Mouse (Mus musculus) layer of hippocampus, adult 8-10 months (tissue): Measurements from ENCODE around the gene Naa25. TPM values are rescaled to one million over a fixed set of nuclear protein-coding genes. Genes with fewer than 3 reads are reported as not detected.
A peak's percentile ranks its signal among the peaks of the same experiment; 100 is the strongest.
"Not testable (repeated sequence)": the region's sequence is repeated elsewhere in the genome, so short reads cannot be mapped to it uniquely, and the experiment has no call there.

ENCODE experiments used
- DNase-seq, 2 experiments: peaks; one replicate each; pipeline ENCODE4 v3.0.0; 2022; ENCODE audit warnings: low spot score in 2 of 2
- total RNA-seq, 4 experiments: library from RNA; stranded (reverse); gene quantifications; 2 replicates each; pipeline ENCODE4 v1.2.4; 2022

Gene Naa25
- total RNA-seq, result 10 to 100 TPM; 36.6 to 45.8 (median 38.1) TPM

DNA sequence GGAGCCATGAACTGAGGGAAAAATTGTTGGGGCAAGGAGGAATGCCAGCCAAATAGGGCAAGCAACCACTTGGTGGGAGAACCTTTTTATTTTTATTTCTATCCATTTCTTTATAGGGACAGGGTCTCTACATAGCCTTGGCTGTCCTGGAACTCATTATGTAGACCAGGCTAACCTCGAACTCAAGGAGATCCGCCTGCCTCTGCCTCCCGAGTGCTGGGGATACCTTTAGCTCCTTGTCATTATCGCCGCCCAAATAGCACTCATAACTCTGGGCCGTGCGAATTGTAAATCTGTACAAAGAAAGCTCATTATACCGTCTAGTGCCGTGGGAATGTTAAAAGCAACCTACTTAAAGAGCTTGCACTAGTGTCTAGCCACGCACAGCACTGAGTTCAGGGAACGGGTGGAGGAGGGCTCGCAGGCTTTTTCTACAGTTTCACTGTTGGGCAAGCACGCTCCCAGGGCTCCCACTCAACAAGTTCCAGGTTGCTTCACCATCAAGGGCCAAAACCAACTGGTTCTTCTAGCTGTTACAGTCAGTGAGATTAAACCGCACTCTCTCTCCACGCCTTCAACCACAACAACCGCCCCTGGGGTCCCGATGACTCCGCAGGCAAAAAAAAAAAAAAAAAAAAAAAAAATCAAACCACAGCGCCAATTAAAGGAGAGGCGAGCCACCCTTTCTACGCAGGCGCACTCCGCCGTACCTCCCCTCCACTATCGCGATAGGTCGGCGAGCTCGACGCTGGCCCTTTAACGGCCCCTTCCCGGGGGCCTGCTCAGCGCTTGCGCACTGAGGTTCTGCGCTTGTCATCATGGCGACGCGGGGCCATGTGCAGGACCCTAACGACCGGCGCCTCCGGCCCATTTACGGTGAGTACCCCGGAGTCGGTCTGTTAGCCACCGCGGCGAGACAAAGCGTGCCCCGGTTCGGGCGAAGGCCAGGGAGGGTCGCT lies at the start of gene Naa25:
Naa25 (plus strand) TSS at position 750 of the 959 bp plus-strand sequence.
- peak; percentile 88 to 91 for DNase-seq

DNA sequence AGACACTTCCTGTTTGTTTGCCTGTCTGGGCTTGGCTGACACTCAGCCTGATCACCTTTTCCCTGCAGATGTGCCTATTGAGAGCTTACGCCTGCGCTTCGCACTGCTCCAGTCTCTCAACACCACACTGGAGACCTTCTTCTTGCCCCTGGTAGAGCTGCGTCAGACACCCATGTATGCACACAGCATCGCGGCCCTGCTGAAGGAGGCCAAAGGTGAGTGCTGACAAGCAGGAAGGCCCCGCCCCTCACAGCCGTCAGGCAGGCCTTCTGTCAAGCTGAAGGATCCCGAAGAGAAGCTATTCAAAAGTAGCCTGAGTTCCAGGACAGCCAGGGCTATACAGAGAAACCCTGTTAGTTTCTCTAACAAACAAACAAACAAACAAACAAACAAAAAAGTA lies 38.5 kb upstream of the Naa25 start:
- DNase-seq, result no peak

DNA sequence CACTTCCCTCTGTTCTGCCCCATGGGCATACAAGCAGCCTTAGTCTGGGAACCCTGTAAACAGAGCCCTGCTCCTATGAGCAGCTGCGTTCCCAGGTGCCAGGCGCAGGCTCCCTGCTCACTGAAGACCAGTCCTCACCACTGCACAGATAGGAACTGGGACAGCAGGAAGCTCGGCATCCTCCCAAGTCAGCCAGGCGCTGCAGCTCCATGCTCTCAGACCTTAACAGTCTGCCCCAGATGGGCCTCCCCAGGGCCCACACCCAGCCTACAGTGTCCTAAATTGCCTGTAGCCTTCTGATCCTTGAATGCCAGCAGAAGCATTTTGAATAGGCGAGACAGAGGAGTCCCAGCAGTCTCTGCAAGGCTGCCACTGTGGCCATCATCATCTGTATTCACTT lies 36.0 kb upstream of the Naa25 start:
- DNase-seq, result no peak

DNA sequence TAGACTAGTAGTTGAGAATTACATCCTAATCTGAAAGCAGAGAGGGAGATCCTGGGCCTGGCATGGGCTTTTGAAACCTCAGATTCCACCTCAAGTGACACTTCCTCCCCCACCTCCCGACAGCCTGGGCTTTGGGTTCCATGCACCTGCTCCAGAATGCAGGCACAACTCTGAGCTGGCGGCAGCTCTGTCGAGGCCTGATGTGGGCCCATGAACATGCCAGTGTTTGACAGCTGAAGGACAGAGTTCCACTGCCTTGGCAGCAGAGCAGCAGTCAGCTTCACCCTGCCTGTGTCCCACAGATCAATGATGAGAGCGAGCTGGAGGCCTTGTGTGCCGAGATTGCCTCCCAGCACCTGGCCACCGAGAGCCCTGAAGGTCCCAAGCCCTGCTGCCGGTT lies 34.3 kb upstream of the Naa25 start:
- no peak for DNase-seq

DNA sequence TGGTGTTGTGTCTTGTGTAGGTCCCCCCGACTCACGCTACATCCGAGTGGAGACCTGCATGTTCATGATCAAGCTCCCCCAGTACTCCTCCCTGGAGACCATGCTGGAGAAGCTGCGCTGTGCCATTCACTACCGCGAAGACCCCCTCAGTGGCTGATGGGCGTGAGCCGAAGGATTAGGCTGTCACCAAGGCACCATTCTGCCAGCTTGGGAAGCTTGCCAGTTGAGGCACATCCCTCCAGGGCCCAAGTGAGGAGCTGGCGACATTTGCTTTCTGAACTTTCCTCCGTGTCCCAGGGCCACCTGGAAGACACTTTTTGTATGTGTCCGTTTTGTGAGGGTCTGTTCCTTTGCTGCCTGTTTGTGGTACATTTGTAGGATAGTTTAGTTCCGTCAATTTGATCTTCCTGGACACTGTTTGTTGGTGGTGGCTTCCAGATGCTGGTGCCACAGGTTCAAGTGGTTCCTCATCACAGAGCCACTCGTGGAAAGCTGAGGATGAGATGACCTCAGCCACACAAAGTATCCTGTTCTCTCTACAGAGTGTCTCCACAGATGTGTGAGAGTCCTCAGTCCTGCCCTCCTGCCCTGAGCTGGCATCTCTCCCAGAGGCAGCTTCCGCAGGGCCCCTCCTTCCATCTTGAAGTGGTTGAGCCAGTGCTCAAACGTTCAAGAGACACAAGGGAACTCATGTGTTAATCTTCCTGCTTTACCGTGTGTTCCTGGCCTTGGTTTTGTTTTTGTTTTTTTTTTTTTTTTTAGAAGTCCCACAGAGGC lies 31.1 kb upstream of the Naa25 start:
- no peak for DNase-seq

DNA sequence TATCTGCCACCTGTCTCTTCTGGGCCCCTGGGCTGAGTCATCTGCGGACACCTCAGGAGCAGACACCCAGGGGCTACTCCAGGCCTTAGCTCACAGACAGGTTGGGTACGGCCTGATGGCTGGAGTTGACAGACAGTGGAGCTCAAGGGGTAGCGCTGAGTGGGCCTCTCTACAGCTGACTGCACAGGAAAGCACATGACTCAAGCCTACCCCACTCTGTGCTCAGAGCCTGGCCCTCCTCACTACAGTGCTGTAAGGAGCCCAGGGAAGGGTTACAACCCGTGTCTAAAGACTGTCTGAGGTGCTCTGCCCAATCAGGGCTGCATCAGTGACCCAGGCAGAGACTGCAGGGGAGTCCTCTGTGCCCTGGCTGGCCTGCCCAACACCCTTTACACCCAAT lies 30.5 kb upstream of the Naa25 start:
- DNase-seq, result no peak

DNA sequence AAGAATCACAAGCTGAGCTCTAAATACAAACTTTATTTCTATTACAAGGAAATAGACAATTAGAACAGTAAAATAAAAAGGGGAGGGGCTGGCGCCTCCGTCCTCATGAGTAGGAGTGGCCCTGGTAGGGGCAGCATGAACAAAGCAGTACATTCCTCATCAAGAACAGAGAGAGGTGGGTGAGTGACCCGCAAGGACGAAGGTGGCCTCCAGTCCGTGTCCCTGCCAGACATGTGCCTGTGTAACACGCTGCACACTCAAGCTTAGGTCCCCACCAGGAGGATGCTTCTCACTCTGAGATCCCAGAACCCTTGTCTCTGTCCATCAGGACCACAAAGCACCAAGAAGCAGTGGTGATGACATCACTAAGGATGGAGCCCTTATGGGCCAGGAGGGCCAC lies 26.0 kb upstream of the Naa25 start:
- no peak for DNase-seq

DNA sequence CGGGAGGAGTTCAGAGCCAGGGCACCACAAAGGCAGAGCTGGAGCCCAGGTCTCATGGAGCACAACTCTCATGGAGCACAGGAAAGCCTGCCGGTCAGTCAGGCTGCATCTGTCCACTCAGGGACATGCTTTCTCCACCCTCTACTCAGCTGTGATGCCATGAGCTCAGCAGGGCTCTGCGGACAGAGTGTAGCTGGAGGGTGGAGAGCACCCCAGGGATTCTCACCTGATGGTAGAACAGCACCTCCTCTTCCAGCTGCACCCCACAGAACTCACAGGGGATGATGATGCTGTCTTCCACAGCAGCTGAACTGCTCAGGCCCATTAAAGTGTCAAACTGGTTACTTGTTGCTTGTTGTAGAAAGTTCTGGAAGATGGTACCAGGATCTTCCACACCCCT lies 22.9 kb upstream of the Naa25 start:
- DNase-seq, result no peak

DNA sequence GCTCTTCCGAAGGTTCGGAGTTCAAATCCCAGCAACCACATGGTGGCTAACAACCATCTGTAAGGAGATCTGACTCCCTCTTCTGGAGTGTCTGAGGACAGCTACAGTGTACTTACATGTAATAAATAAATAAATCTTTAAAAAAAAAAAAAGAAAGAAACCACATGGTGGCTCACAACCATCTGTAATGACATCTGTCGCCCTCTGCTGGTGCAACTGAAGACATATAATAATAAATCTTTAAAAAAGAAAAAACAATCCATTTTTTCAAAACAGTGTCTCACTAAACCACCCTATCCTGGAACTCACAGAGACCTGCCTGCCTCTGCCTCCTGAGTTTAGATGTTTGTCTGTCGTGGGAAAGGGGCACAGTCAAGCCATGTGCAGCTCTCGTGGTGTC lies 20.8 kb upstream of the Naa25 start:
- not testable (repeated sequence) for DNase-seq

DNA sequence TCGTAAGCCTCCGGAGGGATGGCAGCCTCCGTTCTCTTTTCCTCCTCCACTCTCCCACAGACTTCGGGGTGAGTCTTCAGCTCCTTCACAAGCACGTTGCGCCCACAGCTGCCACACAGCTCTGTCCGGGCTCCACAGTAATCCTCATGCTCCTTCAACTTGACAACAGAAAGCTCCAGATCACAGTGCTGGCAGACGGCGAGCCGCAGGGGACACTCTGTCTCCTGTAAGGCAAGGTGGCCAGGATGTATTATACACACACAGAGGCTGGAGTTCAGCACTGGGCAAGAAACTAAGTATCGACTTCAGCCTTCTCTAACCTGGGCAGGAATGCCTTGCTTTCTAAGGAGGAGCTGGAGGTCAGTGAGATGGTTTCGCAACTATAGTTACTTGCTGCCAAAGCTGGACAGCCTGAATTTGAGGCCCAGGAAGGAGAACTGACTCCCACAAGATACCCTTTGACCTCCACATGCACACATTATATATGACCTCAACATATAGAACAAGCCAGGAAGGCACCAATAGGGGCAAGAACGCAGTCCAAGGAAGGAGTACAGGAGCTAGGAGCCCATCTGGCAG lies 19.0 kb upstream of the Naa25 start:
- no peak for DNase-seq

DNA sequence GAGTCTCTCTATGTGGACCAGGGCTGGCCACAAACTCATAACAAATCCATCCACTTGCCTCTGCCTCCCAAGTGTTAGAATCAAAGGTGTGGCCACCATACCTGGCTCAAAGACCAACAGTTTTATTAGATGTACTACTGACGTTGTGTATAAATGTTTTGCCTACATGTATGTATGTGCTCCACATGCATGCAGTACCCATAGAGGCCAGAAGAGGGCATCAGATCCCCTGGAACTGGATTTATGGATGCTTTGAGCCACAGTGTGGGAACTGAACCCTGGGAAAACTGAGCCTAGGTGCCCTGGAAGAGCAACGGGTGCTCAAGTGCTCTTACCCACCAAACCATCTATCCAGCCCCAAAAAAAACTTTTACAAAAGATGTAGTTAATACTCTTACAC lies 17.0 kb upstream of the Naa25 start:
- no peak for DNase-seq

DNA sequence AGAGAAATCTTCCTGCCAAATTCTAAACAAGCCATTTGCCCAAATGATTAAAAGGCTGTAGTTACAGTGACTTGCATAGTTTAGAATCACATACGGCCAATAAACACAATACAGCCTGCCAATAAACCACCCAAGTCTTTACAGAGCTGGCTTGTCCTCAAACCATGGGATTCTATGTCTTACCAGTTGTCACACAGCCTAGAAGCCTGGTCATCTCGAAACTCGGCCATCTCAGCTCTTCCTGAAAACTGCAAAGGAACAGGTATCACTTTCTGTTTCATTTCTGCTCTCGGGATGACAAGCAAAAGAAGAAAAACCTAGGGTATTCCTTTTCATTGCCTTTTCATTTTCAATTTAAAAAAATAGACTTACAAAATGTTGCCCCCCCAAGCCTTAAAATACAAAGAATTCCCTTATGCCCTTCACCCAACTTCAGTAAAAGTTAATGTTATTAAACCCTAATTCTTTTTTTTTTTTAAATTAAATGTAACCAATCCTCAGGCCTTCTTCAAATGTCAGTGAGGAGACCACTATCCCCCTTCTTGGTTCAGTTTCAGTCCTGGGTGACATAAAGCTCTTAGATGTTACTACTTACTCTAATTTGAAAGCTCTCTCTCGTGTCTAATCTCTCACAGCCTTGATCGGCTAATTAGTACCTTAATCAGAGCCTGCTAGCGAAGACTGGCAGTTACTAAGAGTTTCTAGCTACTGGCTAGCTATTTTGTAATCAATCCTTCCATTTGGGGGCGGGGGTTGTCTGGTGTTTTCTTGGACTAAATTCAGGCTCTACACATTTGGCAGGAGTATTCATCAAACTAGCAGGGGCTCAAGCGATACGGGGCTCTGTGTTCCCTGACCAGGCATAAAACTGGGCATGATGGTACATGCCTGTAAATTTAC lies 13.6 kb upstream of the Naa25 start:
- DNase-seq, result no peak

DNA sequence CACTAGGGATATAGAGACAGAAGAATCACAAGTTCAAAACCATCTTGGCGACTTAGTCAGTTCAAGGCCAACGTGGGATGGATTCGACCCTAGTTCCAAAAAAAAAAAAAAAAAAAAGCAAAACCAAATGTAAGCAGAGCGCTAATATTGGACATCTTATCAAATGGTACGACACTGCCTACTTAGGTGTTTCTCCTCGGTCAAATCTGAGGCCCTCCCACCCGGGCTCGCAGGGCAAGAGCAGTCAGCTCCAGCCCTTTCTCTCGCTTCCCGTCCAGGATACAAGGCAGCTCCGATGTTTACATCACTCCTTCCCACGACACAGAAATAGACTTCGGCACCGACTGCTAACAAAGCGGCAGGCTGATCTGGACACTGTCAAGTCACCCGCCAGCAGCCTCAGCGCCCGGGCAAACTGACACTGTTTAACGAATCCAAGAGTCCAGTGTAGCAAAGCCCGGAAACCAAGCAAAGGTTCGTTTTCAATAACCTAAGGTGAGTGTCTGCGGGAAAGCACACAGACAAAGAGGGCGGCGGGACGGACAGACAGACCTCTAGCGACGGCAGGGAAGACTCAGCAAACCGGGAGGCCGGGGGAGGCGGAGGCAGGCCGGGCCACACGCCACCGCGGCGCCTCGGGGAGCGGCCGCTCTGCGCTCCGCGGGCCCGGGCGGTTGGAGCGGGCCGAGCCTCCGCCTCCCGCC lies 12.8 kb upstream of the Naa25 start:
- peak; percentile 46 to 49 for DNase-seq

DNA sequence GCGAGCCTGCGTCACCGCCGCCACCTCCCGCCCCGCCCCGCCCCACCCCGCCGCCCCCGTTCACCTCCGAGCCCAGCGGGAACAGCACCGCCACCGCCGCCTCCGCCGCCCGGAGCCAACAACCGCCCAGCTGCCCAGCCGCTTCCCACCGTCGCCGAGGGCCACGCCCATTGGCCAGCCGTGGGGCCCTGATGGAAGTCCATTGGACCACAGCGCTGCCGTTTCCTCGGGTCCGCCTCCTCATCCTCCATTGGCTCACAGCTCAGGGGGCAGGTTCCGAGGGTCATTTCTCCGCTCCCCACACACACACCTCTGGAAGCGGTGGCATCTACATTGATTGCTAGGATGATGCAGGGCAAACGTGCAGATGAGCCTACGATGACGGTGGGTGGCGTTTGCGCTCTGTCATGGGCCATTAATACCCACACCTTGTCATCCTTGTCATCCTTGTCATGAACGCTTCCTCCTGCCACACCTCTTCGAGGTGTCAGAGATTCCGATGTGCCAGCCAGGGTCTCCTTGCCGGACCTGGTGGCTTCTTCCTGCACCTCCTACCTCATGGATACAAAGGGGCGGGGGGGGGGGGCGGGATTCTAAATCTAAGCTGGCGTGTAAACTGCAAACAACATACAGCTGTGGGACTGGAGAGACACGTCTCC lies 12.1 kb upstream of the Naa25 start, which contains the start of gene Trafd1:
Trafd1 (minus strand) TSS at position 172 of the 659 bp plus-strand sequence.
- DNase-seq, result peak; percentile 92 to 93

DNA sequence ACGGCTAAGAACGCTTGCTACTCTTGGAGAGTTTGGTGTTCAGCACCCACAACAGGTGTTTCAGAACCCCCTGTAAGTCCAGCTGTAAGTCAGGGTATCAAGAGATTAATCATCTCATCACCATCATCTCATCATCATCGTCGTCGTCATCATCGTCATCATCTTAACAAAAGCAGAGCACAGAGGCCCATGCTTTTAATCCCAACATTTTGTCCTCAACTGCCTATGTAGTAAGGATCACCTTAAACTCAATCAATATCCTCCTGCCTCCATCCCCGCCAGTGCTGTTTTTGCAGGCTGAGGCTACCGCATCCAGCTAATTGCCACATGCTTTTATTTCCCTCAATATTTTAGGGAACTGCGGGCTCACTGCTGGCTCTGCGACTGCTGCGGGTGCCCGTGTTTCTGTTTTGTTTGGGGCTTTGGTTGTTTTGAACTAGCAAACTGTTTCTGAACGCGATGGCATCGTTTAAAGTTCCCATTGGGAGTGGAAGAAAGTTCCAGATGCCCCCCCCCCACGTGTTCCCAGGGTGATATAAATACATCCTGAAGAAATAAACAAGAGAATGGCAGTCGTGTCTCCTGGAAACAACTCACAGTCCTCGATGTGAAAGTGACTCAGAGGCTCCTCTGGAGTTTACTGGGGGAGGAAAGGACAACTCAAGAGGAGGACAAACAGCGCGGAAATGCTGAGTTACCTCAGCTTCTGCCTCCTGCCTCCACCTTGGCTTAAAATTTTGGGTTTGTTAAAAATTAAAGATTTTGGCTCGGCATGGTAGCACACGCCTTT lies 11.4 kb upstream of the Naa25 start:
- DNase-seq, result no peak

DNA sequence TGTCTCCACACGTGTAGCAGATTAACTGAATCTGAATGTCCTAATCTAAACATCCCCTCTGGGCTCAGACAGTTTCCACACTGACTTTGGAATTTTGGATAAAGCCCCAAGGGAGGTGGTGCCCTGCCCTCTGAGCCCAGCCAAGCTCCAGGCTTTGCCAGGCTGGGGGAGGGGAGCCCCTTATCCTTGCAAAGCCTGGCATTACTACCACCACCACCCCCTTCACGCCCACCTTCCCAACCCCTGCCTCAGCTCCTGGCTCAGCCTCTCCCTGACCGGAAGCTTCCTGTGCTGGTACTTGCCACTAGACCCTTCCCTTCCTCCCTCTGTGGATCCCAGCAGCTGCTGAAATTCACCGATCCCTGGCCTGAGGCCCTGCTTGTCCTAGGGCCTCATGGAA lies 10.6 kb upstream of the Naa25 start:
- DNase-seq, result no peak

DNA sequence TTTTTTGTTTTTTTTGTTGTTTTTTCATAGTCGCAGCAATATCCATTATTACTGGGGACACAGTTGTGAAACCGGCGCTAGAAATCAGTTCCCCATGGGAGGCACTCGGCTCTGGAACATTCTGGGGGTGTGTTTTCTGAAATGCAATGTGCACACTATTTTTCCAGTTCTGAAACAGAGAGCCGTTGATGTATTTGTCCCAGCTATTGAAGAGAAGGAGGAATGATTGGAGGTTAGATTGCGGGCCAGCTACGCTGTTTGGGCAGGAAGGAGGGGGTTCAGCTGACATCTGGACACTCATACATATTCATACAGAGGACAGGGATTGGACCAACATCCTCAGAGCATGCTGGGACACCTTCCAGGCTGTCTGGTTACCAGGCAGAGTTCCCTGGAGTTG lies 8.6 kb upstream of the Naa25 start:
- peak in 1 of 2 experiments; percentile 47 for DNase-seq

DNA sequence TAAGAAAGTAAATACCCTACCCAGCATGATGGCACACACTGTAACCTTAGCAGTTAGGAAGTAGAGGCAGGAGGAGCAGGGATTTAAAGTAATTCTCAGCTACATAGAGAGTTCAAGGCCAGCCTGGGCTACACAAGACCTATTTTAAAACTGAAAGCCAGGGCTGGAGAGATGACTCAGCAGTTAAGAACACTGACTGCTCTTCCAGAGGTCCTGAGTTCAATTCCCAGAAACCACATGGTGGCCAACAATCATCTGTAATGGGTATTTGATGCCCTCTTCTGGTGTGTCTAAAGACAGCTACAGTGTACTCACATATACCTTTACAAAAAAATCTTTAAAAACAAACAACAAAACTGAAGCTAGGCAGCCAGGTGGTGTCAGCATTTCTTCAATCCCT lies 8.0 kb upstream of the Naa25 start:
- DNase-seq, result no peak
